Mouse (Mus musculus) retina, adult 2 months (tissue): ENCODE measurements around the gene Pus1.
"Not testable (repeated sequence)": the region's sequence is repeated elsewhere in the genome, so short reads cannot be mapped to it uniquely, and the experiment has no call there.

Experiments
- DNase-seq: peaks from one replicate; pipeline ENCODE4 v3.0.0-alpha.2; 2012; ENCODE audit warnings: low read depth, low spot score

The Pus1 gene

DNA sequence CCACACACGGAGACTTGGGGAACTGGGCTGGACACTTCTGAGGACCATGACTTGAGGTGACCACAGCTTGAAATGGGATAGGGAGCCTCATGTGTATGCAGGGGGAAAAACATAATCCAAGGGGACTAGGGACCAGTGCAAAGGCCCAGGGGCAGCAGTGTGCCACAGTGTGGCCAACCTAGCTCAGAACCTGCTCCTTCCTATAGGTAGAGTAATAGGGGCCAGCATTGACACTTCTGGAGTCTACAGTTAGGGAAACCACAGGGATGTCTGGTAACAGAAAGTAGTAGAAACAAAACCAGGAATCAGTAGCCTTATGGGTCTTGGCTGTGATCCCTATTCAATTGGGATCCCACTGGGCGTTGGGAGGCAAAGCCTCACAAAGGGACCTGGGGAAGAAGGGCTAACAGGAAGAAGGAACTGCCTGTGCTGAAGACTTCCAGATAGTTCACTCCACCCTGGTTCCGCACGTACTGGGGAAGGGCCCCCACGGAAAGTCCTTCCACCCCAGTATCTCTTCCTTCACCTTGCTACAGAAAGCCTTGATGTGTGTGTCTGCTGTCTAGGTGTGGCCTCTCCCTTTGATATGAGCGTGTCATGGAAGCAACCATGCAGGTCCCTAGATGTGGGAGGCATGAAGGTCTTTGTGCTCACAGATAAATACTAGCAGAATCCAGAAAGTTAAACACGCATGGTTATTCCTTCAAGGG lies 1.2 kb upstream of the Pus1 start:
- no peak for DNase-seq

DNA sequence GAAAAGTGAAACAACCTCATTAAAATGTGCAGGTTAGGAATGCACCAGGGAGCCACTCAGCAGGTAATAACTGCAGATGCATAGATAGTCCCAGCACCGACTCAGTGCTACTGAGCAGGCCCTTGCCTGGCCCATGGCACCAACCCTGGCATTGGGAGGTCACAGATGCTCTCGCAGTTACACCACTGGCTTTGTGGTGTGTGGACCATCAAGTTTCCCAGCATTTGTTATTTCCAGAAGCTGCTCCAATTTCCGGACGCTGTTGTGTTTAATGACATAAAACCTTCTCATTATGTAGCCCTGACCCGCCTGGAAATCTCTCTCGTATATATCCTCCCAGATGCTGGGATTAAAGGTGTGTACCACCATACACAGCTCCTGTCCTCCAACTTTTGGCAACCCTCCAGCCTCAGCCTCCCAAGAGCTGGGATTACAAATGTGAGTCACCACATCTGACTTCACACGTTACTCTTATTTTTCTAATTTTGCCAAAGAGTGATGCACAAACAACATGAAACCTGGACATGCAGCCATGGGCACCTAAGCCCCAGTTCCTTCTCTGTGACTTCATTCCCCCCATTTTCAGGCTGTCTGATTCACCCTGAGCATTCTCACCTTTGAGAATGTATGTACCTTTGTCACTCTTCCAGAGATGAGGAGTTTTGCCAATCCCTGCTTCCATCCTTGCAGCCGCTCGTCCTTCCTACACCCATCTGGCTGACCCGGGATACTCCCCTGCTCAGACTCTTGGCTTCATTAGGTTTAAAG lies 486 bp upstream of the Pus1 start:
- DNase-seq: no peak

DNA sequence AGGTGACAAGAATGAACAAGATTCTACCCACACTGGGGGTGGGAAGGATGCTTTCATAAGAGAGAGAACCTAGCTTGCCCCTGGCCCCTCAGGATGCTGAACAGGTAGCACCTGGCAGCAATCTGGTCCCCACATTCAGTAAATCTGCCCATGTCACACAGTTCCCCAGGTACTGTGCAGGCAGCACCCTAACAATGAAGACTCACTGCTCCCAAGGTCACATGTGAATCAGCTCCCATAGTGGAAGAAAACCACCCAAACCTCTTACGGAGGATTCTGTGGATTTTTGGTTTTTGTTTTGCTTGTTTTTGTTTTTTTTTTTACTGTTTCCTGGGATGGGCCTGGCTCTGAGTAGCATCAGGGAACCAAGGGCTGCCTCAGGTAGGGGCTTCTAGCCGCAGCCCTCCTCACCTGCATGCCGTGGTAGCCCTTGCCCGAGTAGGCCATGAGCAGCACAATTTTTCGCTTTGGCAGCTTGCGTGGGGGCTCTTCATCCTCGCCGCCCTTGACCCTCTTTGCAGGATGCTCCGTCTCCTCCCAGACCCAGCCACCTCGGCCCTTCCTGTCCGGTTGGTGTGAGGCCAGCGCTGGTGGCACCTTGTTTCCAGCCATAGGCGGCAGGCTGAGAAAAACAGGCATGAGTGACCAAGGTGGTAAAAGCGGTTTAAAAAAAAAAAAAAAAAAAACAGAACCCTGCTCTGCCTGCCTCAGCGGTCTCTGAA lies 1.0 kb downstream of the Pus1 start:
- DNase-seq: no peak

DNA sequence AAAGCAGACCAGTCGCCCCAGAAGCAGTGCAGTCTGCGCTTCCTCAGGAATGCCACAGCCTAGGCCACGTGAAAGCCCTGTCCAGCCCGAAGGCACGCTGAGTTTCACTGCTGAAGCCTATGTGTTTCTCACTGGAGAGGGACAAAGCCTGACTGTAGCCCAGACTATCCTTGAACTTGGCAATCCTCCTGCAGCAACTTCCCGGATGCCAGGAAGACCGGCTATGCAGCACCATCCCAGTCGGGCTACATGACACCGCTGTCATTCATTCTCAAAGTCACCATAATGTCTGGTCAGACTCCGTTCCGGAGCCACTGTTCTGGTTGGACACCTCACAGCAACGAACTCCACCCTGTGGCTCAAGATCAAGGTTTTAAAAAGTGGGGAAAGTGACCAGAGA lies 2.2 kb downstream of the Pus1 start:
- DNase-seq: no peak

DNA sequence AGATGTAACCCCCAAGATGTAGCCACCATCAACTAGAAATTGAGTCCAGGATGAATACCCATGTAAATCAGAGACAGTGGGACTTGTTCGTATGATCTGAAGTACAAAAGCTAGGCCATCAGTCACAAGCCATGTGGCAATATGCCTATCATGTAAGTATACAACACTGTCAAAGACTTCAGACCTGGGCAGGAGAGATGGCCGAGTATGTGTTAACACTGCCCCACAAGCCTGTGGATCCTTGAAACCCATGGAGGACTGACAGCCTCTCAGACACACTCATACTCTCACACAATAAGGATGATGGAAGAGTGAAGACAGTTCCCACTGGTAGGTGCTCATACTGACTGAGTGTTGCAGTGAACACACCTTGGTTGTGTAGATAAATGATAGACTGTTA lies 4.3 kb downstream of the Pus1 start:
- DNase-seq: no peak

DNA sequence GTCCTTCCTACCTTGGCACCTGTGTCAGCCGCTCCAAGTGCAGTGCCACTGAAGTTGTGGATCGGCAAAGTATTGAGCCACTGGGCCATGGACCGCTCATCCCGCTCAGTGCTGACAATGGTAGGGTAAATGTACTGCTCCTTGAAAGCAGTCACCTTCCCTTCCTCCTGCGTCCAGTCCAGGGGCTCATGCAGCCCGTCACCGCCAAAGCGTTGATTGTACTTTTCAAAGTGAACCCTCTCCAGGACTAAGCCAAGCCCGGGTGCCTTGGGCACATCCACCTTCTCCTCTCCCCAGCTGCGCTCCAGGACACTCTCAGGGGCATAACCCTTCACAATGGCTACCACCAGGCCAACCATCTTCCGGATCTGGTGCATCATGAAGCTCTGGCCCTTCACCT lies 5.9 kb downstream of the Pus1 start:
- DNase-seq: no peak

DNA sequence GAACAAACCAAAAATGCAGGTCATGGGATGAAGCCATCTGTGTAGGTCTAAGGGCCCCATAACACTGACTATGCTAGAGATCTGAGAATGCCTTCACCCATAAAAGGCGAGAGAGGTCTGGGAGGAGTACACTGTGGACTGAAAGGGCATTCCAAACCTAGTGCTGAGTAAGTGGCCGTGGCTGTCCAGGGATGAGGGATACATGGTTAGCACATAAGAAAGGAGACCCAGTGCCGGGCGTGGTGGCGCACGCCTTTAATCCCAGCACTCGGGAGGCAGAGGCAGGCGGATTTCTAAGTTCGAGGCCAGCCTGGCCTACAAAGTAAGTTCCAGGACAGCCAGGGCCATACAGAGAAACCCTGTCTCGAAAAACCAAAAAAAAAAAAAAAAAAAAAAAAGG lies 7.5 kb downstream of the Pus1 start:
- not testable (repeated sequence) for DNase-seq

DNA sequence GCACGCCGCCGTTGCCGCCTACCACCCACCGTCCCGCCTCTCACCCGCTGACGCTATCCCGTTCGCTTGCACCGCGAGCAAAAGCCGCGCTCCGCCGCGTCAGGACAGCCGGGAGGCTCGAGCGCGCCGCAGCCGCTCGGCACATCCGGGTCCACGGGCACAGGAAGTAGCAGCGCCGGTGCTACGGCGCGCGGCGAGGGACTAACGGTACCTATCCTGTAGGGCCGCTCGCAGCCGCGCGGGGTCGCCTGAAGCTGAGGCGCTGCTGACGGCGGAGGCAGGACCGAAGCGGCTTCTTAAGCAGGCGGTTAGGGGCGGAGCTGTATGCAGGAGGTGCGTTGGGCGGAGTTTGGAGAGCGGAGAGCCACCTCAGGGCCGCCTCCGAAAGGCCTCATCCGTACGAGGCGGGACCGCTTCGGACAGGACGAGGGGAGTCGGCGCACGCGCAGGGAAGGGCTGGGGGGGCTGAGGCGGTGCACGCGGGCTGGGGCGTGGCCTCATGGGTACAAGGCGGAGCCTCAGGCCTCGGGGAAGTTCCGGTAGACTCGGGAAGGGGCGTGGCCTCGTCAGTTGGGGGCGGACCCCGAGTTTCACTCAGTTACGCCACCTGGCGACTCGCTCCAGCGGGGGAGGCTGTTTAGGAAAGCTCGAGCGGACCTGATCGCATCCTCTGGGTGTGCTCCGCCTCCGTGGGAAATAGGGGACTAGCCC lies 9.9 kb downstream of the Pus1 start, which contains the start of gene Ep400:
Ep400 (minus strand) TSS at position 270 of the 711 bp plus-strand sequence.
- DNase-seq: peak; percentile 99

DNA sequence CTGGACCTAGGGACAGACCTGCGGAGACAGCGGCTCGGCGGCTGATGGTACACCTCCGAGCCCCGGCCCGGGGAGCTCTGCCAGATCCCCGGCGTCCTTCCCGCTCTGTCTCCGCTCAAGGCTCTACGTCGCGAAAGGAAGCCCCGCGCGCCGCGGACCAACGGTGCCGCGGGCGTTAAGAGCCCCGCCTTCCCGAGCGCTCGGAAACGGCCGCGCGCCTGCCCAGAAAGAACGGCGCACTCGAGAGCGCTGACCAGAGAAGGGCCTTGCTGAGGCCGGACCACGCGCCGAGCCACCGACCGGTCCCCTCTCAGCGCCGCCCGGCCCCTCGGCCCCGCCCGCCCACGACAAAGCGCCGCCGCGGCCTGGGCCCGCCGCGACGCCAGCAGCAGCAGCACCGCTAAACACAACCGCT lies 10.4 kb downstream of the Pus1 start:
- DNase-seq: no peak

DNA sequence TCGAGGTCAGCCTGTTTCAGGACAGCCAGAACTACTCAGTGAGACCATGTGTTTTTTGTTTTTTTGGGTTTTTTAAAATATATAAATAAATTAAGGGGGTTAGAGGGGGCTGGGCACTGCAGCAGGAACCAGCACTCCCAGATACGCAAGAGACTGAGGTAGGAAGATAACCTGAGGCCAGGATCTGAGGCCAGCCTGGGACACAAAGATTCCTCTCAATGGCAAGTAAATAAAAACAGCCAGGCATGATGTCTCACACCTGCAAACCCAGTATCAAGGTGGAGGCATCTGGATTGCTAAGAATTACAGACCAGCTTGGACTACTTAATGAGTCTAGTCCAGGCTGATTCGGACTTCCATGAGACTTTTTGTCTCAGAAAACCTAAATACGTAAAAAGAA lies 11.2 kb downstream of the Pus1 start:
- no peak for DNase-seq

DNA sequence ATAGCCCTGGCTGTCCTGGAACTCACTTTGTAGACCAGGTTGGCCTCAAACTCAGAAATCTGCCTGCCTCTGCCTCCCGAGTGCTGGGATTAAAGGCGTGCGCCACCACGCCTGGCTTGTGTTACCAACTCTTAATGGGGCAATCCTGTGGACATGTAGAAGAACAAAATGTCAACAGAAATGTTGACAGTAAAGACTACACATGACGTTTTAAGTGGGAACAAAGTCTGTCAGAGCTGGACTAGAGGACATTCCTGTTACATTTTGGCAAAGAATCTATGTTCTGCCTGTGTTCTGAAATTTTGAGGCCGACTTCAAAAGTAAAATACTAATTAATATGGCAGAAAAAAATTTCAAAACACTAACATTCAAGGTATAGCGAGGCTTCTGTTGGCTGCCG lies 16.6 kb downstream of the Pus1 start:
- DNase-seq: no peak

DNA sequence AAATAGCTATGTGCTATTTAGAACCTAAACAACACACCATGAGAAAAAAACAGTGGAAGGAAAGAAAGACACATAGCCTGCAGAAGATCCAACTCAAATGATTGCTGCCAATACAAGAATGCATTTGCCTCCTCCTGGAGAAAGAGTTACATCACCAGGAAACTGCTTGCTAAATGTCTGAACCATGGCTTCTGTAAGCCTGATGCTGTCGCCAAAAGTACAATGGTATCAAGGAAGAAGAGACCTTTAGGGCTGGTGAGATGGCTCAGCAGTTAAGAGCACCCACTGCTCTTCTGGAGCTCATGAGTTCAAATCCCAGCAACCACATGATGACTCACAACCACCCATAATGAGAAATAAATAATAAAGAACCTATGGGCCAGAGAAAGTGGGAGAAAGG lies 35.4 kb downstream of the Pus1 start:
- no peak for DNase-seq

DNA sequence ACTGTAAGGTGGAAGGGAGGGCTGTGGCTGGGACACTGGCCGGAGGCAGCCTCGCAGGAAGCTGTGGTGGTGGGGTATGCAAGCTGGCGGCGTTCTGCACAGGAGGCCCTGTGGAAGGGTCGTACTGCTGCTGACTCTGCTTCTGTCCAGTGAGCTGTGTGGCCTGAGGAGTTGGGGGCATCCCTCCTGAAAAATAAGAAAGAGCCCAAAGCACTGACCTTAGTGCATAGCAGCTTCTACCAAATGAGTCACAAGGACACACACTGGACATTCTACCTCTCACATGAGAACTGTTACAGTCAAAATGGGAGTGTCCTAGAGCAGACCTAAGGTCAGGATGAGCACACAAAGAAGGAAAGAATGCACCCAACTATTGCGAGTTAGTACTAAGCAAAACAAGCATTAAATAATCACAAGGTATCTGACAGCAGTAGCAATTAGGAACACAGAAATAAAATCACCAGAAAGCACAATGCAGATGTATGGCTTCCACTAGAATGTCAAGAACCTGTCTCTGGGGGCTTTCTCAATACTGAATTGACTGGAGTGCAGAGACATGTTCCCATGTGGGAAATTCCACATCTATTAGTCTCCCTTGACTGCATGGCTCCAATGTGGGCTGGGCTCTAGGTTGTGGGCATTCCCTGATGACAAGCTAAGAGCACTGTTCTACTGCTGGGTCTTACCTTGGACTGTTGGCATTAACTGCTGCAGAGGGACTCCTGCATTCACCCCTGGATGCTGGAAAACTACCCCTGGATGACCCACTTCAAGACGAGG lies 40.8 kb downstream of the Pus1 start:
- DNase-seq: no peak

DNA sequence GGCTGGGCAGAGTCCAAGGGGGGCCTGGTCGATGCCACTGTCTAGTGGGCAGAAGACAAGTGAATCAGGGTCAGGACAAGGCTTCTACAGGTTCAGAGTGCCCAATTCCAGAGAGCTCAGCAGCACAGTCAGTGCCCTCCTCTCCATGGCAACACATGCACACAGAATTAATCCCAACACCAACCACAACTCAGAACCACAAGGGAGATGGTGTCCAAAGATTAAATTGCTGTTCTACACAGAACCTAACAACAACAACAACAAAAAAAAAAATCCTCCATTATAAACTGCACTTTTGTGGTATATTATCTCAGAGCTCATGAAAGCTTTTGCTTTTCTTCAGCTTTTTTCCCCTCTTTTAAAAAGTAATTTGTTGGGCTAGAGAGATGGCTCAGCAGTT lies 44.9 kb downstream of the Pus1 start:
- DNase-seq: no peak

DNA sequence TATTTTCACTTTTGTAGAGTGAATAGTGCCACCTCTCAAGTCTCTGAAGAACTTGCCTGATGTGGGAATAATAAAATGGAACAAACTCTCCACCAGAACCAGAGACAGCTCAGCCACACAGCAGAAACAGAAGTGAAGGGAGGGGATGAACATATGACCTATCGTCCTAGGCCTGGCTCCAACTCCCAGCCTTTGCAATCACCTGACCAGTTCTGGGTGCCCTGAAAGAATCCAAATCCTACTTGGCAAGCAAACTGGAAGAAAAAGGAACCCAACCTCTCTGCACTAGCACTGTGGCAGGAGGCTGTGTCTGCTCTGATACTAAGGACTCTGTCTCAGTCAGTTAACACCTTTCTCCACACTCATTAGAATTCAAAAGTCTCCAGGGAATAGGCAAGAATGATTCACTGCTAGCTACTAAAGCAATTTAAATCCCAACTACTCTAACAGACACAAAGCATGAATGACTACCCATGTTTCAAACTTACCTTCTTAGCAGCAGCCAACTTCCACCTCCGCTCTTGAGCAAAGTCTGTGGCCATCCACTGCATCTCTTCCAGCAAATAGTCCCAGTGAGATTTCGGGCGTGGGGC lies 47.1 kb downstream of the Pus1 start:
- DNase-seq: no peak

DNA sequence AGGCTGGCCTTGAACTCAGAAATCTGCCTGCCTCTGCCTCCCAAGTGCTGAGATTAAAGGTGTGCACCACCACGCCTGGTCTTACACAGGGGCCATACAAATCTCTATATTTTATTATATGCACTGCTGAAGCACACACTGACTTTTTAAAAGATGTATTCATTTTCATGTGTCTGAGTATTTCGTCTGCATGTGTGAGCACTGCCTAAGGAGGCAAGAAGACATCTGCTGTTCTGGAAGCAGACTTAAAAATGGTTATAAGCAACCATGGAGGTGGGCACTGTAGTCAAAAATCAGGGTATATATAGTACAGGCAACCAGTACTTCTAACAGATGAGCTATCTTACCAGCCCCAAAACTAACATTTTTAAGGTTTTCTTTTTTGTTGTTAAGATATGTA lies 49.2 kb downstream of the Pus1 start:
- no peak for DNase-seq

DNA sequence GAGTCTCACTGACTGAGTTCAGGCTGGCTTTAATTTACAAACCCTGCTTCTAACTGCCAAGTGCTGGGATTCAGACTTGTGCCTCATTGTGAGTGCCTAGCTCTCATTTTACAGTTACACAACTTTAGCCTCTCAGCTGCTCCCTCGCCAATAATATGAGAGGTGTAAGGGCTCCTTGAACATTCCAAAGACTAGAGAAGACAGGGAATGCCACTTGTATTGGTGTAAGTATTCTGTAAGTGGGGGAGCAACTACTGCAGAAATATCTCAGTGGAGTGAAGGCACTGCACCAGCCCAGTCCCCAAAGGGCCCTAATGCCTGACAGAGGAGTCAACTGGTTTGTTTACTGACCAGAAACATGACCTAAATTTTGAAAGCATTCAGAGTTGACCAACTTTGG lies 52.6 kb downstream of the Pus1 start:
- no peak for DNase-seq
